Mouse (Mus musculus): ENCODE measurements at regions not wholly inside any gene's neighbourhood (a gene's known extent, or its start where the extent isn't known, plus 50 kb on each side); places are given as distances from the start of the nearest gene placed in this dataset.

DNA sequence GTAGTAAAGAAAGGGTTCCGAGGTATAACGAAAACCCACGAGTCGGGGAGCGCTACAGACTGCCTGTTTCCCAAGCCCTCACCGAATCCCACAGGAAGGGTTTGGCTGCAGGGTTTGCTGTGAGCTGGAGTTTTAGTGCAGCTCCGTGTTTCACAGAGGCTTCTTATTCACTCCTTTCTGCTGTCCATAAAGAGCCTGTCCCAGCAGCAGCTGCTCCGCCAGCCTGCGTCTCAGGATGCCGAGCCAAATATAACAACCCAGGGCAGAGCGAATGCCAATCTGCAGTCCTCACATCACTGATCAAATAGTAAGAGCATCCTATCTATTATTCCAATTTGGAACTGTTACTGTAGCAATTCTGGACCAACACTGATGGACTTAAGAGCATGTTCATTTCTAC, 110.7 kb upstream of the Mpp6 start:
- no peak for DNase-seq (ENCODE audit: low spot score)

GRCm38 (mm10) chr6:50008074-50008473, 102.0 kb upstream of the Mpp6 start:
- no peak for DNase-seq (ENCODE audit: low spot score)

DNA sequence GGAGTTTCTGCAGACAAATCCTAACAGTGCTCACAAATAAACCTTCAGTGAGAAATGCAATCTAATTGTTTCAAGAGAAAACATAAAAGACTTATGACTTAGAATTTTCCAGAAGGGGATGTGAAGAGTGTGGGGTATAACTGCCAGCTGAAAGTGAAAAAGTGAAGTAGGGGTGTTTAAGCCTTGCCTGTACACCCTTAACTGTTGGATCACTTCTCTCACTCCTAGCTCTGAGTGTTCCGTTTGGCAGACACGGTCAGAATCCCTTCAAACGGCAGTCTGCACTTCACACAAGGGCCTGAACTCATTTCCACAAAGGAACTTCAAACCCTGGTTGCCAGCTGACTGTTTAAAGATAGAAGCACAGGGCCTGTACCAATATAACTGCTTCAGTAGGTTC, 101.2 kb upstream of the Mpp6 start:
- no peak for DNase-seq (ENCODE audit: low spot score)

DNA sequence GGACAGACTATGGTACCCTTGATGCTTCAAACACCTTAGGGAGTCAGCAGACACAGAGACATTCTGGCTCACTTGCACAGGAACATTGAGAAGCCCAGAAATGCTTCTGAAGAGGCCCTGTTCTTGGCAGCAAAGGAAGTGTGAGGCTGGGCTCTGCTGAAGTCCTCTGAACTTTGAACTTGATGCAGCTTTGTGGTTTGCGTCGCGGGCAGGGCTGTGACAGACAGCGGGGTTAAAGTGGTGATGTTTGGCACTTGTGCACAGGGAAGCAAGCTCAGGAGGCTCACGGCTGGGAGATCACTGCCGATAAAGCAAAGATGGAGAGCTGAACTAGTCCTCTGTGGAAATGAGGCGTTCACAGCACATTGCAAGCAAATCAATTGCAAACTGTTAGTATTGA, 100.7 kb upstream of the Mpp6 start:
- no peak for DNase-seq (ENCODE audit: low spot score)

DNA sequence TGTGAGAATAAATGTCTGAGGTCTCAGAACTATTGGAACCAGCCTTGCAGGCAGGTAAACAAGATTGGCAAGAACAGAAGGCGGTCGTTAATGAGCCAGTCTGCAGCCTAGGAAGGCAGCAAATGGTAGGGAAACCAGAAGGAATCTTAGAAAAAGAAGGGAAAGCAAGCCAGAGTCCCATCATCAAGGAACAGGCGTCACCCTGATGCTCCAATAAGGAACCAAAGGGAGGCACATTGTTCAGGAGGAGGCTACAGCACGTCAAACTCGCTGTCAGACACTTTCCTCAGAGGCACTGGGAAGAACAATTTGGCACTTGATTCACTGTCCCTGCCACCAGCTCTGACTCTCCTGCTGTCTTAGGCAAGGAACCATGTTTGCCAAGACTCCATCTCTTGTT, 100.2 kb upstream of the Mpp6 start:
- DNase-seq (ENCODE audit: low spot score): no peak

GRCm38 (mm10) chr6:50011071-50011470, 99.0 kb upstream of the Mpp6 start:
- no peak for DNase-seq (ENCODE audit: low spot score)

DNA sequence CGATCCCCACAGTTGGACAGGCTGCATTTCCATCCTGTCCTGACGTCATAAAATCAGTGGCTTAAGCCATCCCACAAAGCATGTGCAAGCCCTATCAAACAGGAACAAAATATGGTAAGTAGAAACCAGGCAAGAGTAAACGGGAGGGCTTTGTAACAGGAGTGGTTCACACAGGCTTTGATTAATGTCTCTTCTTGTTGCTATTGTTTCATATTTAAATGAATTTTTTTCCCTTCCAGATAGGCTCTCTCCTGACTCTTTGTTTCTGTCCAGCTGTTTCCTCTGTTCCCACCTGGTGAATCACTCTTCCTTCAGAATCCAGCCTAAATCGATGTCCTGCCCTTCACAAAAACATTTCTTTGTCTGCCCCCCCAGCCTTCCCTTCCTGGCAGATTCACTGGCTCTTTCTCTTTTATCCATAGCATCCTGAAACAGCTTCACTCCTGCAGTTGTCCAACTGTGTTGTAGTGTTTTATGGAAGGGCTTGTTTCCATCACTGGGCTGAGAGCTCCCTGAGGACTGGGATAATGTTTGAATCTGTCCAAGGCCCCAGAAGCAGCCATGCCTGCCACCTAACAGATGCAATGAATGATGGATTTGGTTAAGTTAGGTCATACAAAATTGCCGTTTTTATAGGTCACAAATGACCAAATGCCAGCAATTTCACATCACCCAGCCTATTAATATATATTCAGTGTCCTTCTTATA, 98.1 kb upstream of the Mpp6 start:
- no peak for DNase-seq (ENCODE audit: low spot score)

DNA sequence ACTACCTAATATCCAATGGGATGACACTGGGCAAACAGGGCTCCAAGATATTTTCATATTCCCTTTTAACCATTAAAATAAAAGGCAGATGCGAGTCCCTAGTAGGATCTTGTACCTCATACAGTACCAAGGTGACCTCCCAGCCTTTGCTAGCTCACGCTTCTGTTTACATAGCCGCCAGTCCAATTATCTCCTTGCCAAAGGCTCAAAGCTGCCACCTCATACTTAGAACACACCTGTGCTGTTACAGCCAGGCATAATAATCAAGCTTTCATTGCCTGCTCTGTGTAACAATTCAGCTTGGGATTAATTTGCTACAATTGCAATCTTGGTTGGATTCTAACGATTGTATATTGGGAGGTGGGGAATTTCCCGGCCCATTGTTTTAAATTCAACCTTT, 97.0 kb upstream of the Mpp6 start:
- DNase-seq (ENCODE audit: low spot score): no peak

DNA sequence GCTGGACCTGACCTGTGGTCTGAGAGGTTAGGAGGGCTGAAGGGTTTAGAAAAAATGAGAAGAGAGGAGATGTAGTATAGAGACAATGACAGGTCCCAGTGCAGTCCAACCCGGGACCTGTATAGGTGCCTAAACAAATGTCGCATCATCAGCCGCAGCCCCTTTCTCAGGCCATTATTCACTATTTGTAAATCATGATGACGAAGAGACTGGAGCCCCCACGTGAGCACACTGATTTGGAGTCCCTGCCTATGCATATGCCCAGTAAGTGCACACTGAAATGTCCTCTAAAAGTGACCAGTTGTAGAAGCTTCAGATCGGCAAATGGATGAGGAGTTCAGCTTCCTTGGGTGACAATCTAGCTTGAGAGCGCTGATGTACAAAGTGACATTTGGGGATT, 96.2 kb upstream of the Mpp6 start:
- no peak for DNase-seq (ENCODE audit: low spot score)

- DNase-seq (ENCODE audit: low spot score): no peak
Observed at GRCm38 (mm10) chr6:50027981-50028380, 82.1 kb upstream of the Mpp6 start.

GRCm38 (mm10) chr6:50029895-50030515, 80.0 kb upstream of the Mpp6 start:
- DNase-seq (ENCODE audit: low spot score): no peak

DNA sequence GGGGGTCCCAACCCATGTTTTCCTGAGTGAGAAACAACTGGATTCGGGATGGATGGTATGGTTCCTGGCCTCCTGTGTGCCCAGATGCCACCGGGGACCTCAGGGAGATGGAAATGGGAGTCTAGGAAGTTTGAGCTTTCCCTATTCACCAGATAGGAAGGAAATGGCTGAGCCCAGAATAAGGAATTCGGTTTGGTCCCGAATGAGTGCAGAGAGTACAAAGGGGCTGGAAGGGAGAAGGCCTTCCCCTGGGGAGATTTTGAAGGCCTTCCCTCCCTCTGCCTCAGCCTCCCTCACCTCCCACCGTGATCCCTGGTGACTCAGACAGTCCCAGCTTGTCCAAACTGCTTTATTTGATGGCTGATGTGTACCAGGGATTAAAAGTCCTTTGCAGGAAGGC, 78.7 kb upstream of the Mpp6 start:
- DNase-seq (ENCODE audit: low spot score): no peak

DNA sequence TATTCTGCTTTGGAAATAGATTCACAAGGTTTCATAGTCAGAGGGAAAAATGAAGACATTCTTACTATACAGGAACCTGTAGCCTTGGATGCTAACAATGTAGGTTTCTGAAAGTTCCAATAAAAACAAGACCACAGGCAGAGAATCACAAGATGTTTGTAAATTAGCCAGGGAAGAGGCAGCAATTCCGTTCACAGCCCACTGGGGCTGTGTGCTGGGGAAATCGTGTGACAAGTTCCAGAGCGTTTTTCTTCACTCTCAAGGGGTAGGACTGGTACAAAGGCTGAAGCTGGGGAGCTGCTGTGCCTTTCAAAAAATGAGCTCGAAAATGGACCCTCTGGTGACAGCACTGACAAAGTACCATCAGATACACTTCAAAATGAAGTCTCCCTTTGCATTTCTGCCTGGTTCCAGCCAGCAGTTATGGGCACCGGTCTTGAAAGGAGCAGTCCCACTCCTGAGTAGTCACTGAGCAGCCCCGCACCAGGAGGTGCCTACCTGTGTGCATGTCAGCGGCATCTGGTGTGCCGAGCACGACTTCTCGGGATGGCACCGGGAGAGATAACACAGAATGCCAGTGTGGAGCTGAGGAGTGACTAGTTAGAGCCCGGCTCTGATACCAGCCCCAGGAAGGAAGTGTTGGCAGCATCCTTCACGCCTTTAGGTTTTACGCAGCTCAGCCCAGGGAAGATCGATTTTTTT, 77.0 kb upstream of the Mpp6 start:
- DNase-seq (ENCODE audit: low spot score): no peak

GRCm38 (mm10) chr6:50037614-50038013, 72.4 kb upstream of the Mpp6 start:
- no peak for DNase-seq (ENCODE audit: low spot score)

DNA sequence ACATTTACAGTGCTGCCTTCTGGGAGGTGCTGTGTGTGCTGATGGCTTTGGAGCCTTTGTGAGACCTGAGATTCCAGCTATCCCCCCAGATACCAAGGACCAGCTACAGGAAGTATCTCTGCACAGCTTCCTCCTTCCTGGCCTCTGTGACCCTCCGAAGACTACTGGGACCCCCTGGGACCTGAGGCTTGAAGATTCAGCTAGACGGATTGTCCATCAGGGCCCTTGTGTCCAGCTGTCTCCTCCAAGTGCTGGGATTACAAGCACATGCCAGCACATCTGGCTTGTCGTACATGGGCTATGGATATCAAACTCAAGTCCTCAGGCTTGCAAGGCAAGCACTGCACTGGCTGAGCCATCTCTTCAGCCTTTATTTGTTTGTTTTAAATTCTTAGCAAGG, 71.7 kb upstream of the Mpp6 start:
- DNase-seq (ENCODE audit: low spot score): no peak

- no peak for DNase-seq (ENCODE audit: low spot score)
Observed at GRCm38 (mm10) chr6:50041044-50041443, 69.0 kb upstream of the Mpp6 start.

GRCm38 (mm10) chr6:50042127-50042526, 67.9 kb upstream of the Mpp6 start:
- peak; percentile 76 for DNase-seq (ENCODE audit: low spot score)

- no peak for DNase-seq (ENCODE audit: low spot score)
Observed at GRCm38 (mm10) chr6:50044165-50044564, 65.9 kb upstream of the Mpp6 start.

- DNase-seq (ENCODE audit: low spot score): no peak
Observed at GRCm38 (mm10) chr6:50046721-50047120, 63.3 kb upstream of the Mpp6 start.

DNA sequence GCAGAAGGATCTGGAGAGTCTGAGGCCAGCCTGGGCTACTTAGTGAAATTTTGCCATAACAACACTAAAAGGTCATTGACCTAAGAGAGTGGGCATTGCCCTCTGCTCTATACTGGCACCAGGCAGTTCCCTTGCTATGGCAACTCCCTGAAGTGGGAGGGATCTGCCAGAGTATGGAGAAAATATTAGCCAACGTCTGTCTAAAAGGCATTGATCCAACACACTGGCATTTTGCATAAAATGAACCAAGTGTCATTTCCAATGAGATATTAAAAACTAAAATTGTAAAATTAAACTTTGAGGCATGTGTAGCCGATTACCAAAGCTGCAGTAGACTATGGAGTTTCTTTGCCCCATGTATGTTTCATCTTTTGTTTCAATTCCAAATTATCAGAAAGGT, 57.6 kb upstream of the Mpp6 start:
- DNase-seq (ENCODE audit: low spot score): no peak

DNA sequence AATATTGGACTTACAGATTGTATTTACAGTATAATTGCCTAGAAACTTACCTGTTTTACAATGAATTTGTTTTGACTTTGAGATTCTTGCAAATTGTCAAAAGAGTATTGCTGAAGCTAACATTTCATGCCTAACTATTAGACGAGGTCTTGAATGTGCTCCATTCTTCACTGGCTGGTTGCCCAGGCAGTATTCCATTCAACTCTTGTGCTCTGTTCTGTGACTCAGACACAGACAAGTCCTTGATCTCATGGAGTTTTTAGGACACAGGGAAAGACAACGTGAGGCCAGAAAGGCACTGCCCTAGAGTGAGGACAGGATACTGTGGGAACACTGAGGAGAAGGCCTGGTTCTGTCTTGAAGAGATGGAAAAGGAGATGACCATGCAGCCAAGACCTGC, 57.0 kb upstream of the Mpp6 start:
- no peak for DNase-seq (ENCODE audit: low spot score)

- no peak for DNase-seq (ENCODE audit: low spot score)
Observed at GRCm38 (mm10) chr6:50054233-50054632, 55.8 kb upstream of the Mpp6 start.

- DNase-seq (ENCODE audit: low spot score): no peak
Observed at GRCm38 (mm10) chr6:50058596-50058995, 51.4 kb upstream of the Mpp6 start.

DNA sequence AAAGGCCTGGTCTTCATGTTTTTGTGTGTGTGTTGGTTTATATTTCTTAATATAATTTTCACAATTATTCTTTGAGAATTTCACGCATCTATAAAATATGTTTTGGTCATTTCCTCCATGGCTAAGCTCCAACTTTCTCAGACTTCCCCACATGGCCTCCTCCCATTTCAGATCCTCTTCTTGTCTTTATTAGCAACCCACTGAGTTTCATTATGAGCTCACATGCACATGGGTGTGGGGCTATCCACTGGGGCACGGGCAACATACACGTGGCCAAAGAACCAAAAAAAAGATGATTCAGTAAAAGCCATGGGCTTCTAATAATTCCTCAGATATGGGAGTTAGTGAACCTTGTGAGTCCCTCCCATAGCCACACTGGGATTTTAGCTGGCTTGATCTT, 50.1 kb upstream of the Mpp6 start:
- DNase-seq (ENCODE audit: low spot score): no peak

Measured in yolk sac, embryonic 10.5 days (tissue).